Mouse (Mus musculus) naive thymus-derived CD4-positive, alpha-beta T cell, adult 2 months (primary cell): ENCODE measurements around the gene Anks1b.

Source experiments
- DNase-seq: peaks from one replicate; pipeline ENCODE4 v3.0.0-alpha.2; 2011; ENCODE audit warnings: low read depth

The Anks1b gene

GRCm38 (mm10) chr10:90859665-90860523 lies 986.6 kb downstream of the Anks1b start:
- DNase-seq: no peak

DNA sequence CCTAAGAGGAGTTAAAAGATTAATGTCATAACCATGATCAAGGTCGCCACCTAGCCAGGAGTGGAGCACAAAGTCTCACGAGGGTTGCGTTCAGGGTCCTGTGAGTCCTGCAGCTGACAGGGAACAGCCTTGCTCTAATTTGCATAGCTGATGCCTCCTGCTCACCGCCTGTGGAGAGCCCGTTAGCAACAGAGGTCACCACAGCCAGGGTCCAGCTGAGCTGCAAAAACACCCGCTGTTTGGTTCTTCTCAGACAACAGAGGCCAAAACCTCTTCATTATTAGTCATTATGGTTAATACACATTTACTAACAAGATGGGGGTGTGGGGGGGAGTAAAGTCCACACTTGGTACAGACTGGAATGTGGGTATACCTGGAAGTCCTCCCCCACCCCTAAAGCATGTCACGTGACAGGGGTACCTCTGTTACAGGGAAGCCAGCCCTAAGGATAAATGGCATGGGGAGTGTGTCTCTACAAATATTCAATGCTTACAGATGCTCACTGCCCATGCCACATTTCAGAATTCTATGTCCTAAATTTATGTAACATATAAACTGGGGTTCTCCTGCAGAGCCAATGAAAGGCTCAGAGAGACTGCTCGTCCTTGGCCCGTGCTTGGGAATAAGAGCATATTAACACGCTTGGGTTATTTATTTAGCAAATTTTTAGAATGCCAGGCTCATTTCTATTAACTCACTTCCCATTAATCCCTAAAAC lies 990.7 kb downstream of the Anks1b start:
- DNase-seq: no peak

- no peak for DNase-seq
These were observed 991.2 kb downstream of the Anks1b start for GRCm38 (mm10) chr10:90864599-90864889.

DNA sequence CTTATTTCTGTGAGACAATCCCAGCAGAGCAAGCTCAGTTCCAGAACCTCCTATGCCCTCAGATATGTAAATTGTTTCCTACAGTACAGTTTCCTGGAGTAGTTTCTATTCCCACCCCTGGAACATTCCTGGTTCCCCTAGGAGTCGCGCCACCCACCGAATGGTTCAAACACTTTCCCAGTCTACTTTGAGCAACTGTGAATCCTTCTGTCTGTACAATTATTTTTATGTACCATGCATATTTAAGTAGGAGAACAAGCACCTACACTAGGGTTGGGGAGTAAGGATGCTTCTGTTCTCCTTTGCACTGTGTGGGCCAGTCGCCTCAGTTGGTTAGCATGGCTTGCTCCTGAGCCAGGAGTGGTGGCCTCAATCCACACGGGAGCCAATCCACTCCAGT lies 999.9 kb downstream of the Anks1b start:
- DNase-seq: no peak

DNA sequence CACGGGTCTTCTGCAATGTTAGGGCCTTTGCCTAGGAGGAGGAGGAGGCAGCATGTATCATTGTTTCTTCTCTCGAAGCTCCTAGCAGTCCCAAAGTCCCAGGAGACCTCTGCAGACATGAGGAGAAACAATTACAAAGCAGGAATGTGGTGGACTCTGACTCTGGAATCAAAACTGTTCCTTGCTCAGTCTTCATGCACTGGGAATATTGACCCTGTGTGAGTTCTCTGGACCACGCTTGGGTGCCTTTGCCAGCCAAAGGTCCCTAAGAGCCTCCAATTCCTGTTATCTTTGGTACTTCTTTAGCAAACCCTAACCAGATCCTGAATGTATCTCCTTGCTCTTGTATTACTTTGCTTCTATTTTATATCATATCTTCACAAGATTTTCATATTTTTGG lies 1000.9 kb downstream of the Anks1b start:
- DNase-seq: no peak

DNA sequence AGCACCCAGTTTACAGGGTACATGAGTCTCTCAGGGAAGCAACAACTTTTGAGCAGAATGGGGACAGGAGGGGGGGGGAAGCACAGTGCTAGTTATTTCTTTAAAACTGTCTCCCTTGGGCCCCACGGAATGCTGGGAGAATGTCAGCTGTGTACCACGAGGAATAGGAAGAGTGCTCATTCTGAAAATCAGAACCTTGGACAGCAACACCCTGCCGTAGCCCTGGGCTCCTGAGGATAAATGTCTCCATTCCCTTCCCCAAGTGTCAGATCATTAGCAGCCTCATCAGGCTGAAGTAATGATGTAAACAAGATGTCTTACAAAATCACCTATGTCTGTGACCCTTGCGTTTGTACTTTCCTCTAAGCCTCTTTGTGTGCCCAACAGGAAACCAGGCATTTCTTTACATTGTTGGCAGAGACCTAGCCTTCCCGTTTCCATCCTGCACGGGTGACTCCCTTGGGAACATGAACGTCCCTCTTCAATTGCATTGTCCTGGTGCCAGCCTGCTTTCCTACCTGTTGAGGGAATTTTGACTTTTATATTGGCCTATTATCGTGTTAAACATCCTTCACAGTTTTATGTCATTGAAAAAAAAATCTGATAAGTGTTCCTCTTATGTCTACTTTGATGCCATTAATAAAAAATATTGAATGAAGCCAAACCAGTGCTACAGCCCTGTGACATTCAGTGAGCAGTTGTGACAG lies 1007.7 kb downstream of the Anks1b start:
- no peak for DNase-seq

DNA sequence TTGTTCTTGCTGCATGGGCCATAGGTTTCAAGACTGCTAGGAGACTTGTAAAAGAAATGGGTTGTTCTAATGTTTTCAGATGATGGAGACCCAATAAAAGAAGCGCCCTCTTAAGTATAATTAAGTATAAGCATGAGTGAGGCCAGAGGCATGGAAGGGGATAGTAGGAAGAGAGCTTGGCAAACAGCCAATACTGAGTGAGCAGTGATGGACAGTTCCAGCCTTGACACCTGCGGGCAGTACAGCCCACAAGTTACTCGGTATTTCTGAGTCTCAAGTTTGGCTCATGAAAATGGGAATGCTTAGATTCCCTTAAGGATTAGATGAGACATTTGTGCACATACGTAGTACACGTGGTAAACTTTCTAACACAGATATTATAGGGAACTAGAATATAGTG lies 1016.3 kb downstream of the Anks1b start:
- no peak for DNase-seq

DNA sequence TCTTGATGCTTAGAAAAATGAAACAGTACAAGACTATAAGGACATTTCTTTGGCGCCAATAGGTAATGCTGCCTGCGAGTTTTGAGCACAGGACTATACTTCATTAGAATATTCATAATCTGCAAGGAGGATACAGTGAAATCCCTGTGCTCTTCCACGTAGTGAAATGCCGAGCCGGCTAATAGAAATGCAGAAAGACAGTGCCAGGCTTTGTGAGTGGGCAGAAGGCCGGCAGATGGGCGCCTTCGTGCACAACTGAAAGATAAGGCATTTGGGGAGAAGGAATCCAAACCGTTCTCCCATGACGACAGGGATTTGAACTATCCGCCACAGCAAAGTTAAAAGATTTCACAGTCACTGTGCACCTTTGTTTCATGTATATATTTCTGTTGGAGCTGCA lies 1019.4 kb downstream of the Anks1b start:
- DNase-seq: no peak

- no peak for DNase-seq
These were observed 1024.6 kb downstream of the Anks1b start for GRCm38 (mm10) chr10:90897894-90898293.

GRCm38 (mm10) chr10:90904185-90904584 lies 1030.9 kb downstream of the Anks1b start:
- DNase-seq: no peak

GRCm38 (mm10) chr10:90907381-90907780 lies 1034.1 kb downstream of the Anks1b start:
- DNase-seq: no peak

GRCm38 (mm10) chr10:90923476-90923875 lies 1050.2 kb downstream of the Anks1b start:
- DNase-seq: no peak

DNA sequence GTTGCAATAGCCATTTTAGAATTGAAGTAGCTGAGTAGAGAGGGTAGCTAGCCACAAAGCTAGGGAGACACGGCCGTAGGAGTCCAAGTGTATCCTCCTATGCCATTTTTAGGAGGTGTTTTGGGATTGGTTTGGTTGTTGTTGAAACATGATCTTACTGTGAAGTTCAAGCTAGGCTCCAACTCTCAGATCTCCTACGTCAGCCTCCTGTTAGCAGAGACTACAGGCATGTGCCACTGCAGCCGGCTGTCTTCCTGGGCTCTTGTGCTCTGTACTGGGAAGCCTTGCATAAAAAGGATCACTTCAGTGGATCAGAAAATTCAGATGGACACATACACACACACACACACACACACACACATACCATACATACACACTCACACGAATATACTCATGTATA lies 1059.8 kb downstream of the Anks1b start:
- DNase-seq: no peak

- DNase-seq: no peak
These were observed 1061.4 kb downstream of the Anks1b start for GRCm38 (mm10) chr10:90934678-90935077.

- DNase-seq: no peak
These were observed 1064.6 kb downstream of the Anks1b start for GRCm38 (mm10) chr10:90937721-90938460.

GRCm38 (mm10) chr10:90940521-90941520 lies 1067.5 kb downstream of the Anks1b start:
- no peak for DNase-seq

DNA sequence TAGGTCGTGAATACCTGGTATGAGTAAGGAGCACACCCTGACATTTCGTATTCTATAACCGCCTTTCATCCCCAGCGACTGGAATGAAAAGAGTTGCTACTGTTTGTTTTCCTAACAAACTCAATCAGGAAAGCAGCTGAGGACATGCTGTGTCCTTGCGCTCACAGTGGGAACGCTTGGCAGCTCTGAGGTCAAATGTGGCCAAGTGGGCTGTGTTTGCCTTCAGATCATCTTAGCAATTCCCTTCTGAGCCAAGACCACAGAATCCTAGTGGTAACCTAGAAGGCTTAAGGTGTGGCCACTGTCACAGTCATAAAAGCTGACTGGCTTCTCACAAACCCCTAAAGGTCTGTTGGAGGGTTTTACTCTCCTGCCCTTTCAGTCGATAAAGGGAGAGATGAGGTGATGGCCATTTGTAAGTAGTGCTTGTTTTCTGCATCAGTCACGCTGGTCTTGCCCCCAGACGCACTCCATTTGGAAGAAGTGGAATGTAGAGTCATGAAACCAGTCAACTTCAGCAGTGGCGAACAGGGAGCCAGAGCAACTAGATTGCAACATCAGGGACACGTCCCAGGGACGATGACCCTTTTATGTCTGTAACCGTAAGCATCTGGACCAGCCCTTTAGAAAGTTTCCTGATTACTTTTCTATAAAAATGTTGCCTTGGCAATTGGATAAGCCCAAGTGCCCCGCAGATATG lies 1068.8 kb downstream of the Anks1b start:
- no peak for DNase-seq

GRCm38 (mm10) chr10:90947043-90947442 lies 1073.7 kb downstream of the Anks1b start:
- no peak for DNase-seq

DNA sequence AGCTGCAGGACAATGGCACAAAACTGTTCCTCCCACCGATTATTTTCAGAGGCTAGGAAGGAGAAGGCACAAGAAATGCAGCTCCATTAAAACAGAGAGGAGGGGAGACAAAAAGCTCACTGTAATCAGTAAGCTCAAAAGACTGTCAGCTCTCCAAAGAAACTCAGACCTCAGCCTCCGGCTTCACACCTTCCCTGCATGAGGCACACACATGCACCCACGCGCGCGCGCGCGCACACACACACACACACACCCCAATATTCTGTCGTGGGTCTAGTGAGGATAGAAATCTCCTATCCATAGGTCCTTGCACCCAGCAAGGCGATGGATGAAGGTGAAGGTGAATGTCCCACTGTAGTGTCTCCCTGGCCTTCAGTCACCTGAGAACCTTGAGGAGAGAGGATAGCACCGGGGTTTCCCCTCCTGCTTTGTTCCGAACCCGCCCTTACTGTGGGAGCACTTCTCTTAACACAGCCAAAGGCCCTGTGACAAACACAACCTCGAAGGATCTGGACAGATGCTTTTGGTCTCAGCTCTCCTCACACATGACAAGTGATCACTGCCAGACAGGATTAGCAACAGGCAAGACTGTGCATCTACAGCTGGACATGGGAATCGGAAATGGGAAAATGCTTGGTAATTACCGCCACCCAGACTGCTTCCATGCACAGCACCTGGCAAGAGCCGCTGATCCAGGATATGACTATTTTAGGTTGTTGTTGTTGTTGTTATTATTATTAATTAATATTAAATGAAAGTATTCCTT lies 1074.5 kb downstream of the Anks1b start:
- no peak for DNase-seq
